Mouse (Mus musculus): ENCODE results near the gene 4930438A08Rik. TPM values are rescaled to one million over a fixed set of nuclear protein-coding genes. Genes with fewer than 3 reads are reported as not detected.

The 4930438A08Rik gene
- total and polyA plus RNA-seq, 2 experiments from 2014 or later = not detected

DNA sequence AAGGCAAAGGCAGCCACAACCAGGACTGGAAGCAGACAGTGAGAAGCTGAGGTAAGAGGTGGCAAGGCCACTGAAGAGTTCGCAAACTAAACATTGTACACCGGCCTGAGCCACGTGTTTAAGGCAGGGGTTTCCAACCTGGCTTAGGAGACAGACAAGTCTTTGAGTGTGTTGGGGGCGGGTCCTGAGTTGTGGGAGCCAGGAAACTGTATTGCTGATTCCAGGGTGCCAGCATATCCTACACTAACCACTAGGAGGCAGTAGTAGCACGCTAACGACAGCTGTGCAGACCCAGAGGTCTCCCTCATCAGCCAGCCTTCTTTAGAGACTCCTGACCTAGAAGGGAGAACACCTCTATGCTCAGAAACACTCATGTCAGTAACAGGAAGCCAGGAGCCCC lies 39.4 kb upstream of the 4930438A08Rik start:
- no peaks in the 10 kb centered on the region for H3K9me3 ChIP-seq (ENCODE audit: low read length)
- H3K27ac ChIP-seq = no peak overlapping the region
- H3K9ac ChIP-seq (replicated peaks; ENCODE audit: low read length) = no peak overlapping the region
- DNase-seq (ENCODE audit: low spot score) (no peak), ATAC-seq (no peak)
- H3K4me1 ChIP-seq (ENCODE audit: insufficient read depth, low read length) = no peaks in the 10 kb centered on the region
- WGBS = 21% methylated on average over 6 of the region's 6 CpGs
- no peak overlapping the region for H3K4me2 ChIP-seq (ENCODE audit: low read depth, low read length)
- no peaks in the 10 kb centered on the region for H3K27me3 ChIP-seq (ENCODE audit: insufficient read depth, low read length)
- H3K36me3 ChIP-seq (ENCODE audit: insufficient read depth, low read length) = no peaks in the 10 kb centered on the region
- TF ChIP-seq CTCF (IDR thresholded peaks at IDR 0.05; ENCODE audit: low read depth) = peak; percentile 51
- H3K4me3 ChIP-seq (ENCODE audit: low read length) = no peak overlapping the region

DNA sequence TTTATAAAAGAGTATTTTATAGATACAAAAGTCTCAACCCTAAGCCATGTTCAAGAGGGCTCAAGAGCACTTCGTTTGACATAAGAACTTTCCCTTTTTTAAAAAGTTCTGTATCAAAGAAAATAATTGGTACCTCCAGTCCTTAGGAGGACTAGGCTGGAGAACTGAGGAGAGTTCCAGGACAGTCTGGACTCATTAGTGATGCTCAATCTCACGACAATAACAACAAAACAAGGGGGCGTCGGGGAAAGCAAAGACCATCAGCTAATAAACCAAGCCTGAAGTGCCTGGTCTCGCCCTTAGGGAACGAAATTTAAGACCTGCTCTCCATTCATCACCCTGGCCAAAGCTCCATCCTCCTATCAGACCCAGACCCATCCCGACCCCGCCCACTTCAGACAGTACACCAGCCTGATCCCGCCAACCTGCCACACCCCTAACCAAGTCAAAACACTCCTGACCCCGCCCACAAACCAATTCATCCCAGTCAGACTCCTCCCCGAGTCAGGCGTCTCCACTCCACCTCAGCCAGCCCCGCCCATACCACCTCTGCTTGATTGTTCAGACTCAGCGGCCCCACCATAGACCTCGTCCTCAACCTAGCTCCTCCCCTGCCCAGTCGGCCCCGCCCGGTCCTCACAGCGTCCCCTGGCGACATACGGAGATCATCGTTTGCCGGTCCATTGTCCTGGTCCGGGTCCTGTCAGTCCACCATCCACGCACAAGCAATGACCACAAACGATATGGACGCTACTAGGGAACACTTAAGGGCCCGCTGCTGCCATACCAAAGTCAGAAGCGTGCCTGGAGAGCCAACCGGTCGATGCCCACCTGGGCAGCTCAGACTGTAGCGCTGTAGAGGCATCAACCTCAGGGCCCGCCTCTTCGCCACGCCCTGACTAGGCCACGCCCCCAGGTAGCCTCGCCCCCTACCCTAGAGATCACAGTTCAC lies 35.5 kb upstream of the 4930438A08Rik start:
- Histone ChIP-seq H3K4me2 (ENCODE audit: low read depth, low read length) (peak overlapping the region; percentile 49), H3K9me3 (ENCODE audit: low read length) (no peaks in the 10 kb centered on the region), H3K27ac (no peak overlapping the region), H3K27me3 (ENCODE audit: insufficient read depth, low read length) (no peaks in the 10 kb centered on the region), H3K9ac (replicated peaks; ENCODE audit: low read length) (peak overlapping the region; percentile 50), H3K36me3 (ENCODE audit: insufficient read depth, low read length) (no peaks in the 10 kb centered on the region), H3K4me1 (ENCODE audit: insufficient read depth, low read length) (no peaks in the 10 kb centered on the region), H3K4me3 (ENCODE audit: low read length) (peak overlapping the region; percentile 41)
- WGBS = 2% methylated on average over 37 of the region's 37 CpGs
- peak; percentile 56 for TF ChIP-seq CTCF (IDR thresholded peaks at IDR 0.05; ENCODE audit: low read depth)
- peak; percentile 67 for DNase-seq (ENCODE audit: low spot score)
- peak; percentile 93 for ATAC-seq

DNA sequence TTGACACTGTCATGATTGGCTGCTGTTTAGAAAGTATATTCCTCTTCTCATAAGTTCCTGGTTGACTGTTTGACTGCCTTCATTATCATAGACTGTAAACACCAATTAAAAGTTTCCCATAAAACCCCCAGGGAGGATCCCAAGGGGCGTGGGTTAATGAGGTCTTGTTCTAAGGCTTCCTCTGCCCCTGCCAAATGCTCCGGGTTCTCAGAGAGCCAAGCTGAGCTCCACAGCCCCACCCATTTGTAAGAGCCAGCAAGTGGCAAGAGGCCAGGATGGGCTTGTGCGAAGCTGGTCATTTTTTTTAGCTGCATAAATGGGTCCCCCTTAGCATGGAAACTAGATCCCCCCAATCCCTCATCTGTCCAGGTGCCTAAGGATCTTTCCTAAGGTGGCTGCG lies 27.3 kb upstream of the 4930438A08Rik start:
- DNase-seq (ENCODE audit: low spot score) (peak; percentile 17), ATAC-seq (no peak)
- Histone ChIP-seq H3K36me3 (ENCODE audit: insufficient read depth, low read length) (no peaks in the 10 kb centered on the region), H3K9me3 (ENCODE audit: low read length) (no peaks in the 10 kb centered on the region), H3K4me2 (ENCODE audit: low read depth, low read length) (no peak overlapping the region), H3K4me1 (ENCODE audit: insufficient read depth, low read length) (no peaks in the 10 kb centered on the region), H3K4me3 (ENCODE audit: low read length) (no peak overlapping the region), H3K27ac (no peak overlapping the region), H3K27me3 (ENCODE audit: insufficient read depth, low read length) (no peaks in the 10 kb centered on the region), H3K9ac (replicated peaks; ENCODE audit: low read length) (no peak overlapping the region)
- no peak for TF ChIP-seq CTCF (IDR thresholded peaks at IDR 0.05; ENCODE audit: low read depth)
- 35% methylated on average over 4 of the region's 4 CpGs for WGBS

DNA sequence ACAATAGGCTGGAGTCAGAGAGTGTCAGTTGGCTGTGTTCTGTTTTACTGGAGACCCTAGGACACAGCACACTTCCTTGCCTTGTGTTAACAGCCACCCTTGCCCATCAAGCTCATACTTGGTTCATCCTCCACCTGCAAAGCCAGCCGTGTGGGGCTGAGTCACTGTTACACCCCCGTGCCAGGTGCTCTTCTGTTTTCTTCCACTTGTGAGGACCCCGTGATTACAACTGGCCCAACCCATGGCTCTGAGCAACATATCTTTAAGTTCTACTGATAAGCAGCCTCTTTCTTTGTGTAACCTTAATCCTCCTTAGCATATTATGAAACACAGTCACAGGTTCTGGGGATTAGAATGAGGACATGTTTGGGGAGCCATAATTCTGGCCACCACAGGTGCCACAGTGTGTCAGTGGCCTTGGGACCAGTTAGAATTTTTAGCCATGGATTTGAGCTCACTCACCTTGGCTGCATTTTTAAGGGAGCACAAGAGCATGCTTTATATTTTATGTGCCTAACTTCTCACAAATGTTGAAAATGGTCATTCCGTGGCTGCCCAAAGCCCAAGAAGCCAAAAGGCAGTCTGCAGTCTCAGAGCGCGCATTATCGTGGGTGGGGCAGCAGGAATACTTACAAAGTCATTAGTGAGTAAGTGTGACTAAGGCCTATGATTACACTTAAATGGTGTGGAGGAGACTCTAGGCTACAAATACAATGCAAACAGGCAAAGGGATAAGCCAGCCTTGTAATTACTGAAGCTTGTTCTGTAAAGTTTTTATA lies 25.2 kb upstream of the 4930438A08Rik start:
- WGBS = 87% methylated on average over 7 of the region's 7 CpGs
- Histone ChIP-seq H3K36me3 (ENCODE audit: insufficient read depth, low read length) (no peaks in the 10 kb centered on the region), H3K9ac (replicated peaks; ENCODE audit: low read length) (no peak overlapping the region), H3K9me3 (ENCODE audit: low read length) (no peaks in the 10 kb centered on the region), H3K4me1 (ENCODE audit: insufficient read depth, low read length) (no peaks in the 10 kb centered on the region), H3K27ac (no peak overlapping the region), H3K27me3 (ENCODE audit: insufficient read depth, low read length) (no peaks in the 10 kb centered on the region), H3K4me3 (ENCODE audit: low read length) (no peak overlapping the region), H3K4me2 (ENCODE audit: low read depth, low read length) (no peak overlapping the region)
- DNase-seq (ENCODE audit: low spot score) (no peak), ATAC-seq (no peak)
- TF ChIP-seq CTCF (IDR thresholded peaks at IDR 0.05; ENCODE audit: low read depth) = no peak

DNA sequence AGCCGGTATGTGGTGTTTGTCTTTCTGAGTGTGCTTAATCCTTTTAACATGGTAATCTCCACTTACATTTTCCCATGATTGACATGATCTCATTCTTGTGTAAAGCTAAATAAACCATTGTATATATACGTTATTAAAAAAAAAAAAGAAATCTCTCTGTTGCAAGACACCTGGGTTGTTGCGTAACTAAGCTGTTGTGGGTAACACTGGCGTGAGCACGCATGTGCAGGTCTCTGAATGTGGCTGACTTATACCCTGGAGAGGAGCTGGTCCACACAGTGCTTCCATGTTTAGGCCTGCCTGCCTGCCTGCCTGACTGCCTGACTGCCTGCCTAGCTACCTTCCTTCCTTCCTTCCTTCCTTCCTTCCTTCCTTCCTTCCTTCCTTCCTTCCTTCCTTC lies 24.0 kb upstream of the 4930438A08Rik start:
- H3K4me2 ChIP-seq (ENCODE audit: low read depth, low read length) = no peak overlapping the region
- whole genome bisulfite sequencing = 75% methylated on average over 5 of the region's 5 CpGs
- no peak overlapping the region for H3K4me3 ChIP-seq (ENCODE audit: low read length)
- no peak for DNase-seq (ENCODE audit: low spot score)
- TF ChIP-seq CTCF (IDR thresholded peaks at IDR 0.05; ENCODE audit: low read depth) = no peak
- H3K9me3 ChIP-seq (ENCODE audit: low read length) = no peaks in the 10 kb centered on the region
- ATAC-seq = no peak
- H3K9ac ChIP-seq (replicated peaks; ENCODE audit: low read length) = no peak overlapping the region
- no peak overlapping the region for H3K27ac ChIP-seq
- no peaks in the 10 kb centered on the region for H3K27me3 ChIP-seq (ENCODE audit: insufficient read depth, low read length)
- no peaks in the 10 kb centered on the region for H3K4me1 ChIP-seq (ENCODE audit: insufficient read depth, low read length)
- no peaks in the 10 kb centered on the region for H3K36me3 ChIP-seq (ENCODE audit: insufficient read depth, low read length)

DNA sequence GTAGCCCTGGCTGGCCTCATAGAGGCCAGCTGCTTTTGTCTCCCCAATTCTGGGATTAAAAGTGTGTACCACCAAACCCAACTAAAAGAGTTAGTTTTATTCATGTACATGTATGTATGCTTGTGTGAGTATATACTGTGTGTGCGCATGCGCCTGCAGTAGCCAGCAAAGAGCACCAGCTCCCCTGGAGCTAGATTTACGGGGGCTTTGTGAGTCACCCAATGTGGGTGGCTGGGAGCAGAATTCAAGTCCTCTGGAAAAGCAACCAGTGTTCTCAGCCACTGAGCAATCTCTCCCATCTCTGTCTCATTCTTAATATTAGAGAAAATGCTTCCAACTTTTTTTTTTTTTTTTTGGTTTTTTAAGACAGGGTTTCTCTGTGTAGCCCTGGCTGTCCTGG lies 20.2 kb upstream of the 4930438A08Rik start:
- no peaks in the 10 kb centered on the region for H3K4me1 ChIP-seq (ENCODE audit: insufficient read depth, low read length)
- H3K9ac ChIP-seq (replicated peaks; ENCODE audit: low read length) = no peak overlapping the region
- no peak for DNase-seq (ENCODE audit: low spot score)
- H3K4me2 ChIP-seq (ENCODE audit: low read depth, low read length) = no peak overlapping the region
- WGBS = 93% methylated on average over 3 of the region's 3 CpGs
- H3K27me3 ChIP-seq (ENCODE audit: insufficient read depth, low read length) = no peaks in the 10 kb centered on the region
- no peak for ATAC-seq
- no peaks in the 10 kb centered on the region for H3K36me3 ChIP-seq (ENCODE audit: insufficient read depth, low read length)
- H3K9me3 ChIP-seq (ENCODE audit: low read length) = no peaks in the 10 kb centered on the region
- H3K27ac ChIP-seq = no peak overlapping the region
- no peak for TF ChIP-seq CTCF (IDR thresholded peaks at IDR 0.05; ENCODE audit: low read depth)
- H3K4me3 ChIP-seq (ENCODE audit: low read length) = no peak overlapping the region
